Mouse (Mus musculus) liver, postnatal 0 days (tissue): ENCODE measurements around the gene Skil. TPM values are rescaled to one million over a fixed set of nuclear protein-coding genes. Genes with fewer than 3 reads are reported as not detected.

Experiments used
- ATAC-seq: fragments of 200-750 bp; cut with Nextera tagmentation; 2 replicates; pipeline ENCODE4 v1.8.0; 2017; ENCODE audit warnings: mild to moderate bottlenecking, moderate library complexity
- DNase-seq: peaks from one replicate; pipeline ENCODE4 v3.0.0-alpha.2; 2016
- H3K27ac ChIP-seq: fragments of 300-500 bp; sonication (generic); 2 replicates; pipeline ENCODE4 v1.5.1; 2014; ENCODE audit warnings: antibody characterized with exemption, moderate library complexity, mild to moderate bottlenecking, low read depth
- H3K27me3 ChIP-seq: fragments of 300-500 bp; sonication (generic); 2 replicates; pipeline ENCODE4 v1.6.1; 2014; ENCODE audit warnings: low read length, control low read depth, mixed read lengths; ENCODE audit not compliant: insufficient read depth
- H3K36me3 ChIP-seq: fragments of 300-500 bp; sonication (generic); replicated peaks from 2 replicates; pipeline ENCODE4 v1.6.1; 2014; ENCODE audit warnings: mild to moderate bottlenecking, control low read depth, low read length, moderate library complexity, mixed read lengths; ENCODE audit not compliant: insufficient read depth
- H3K4me1 ChIP-seq: fragments of 300-500 bp; sonication (generic); 2 replicates; pipeline ENCODE4 v1.6.1; 2014; ENCODE audit warnings: antibody characterized with exemption, mild to moderate bottlenecking, control low read depth; ENCODE audit not compliant: insufficient read depth
- H3K4me2 ChIP-seq: fragments of 300-500 bp; sonication (generic); 2 replicates; pipeline ENCODE4 v1.6.1; 2014; ENCODE audit warnings: low read depth, mild to moderate bottlenecking, low read length, moderate library complexity, mixed read lengths
- H3K4me3 ChIP-seq: fragments of 300-500 bp; sonication (generic); 2 replicates; pipeline ENCODE4 v1.5.1; 2014; ENCODE audit warnings: low read depth, low read length
- H3K9ac ChIP-seq: fragments of 300-500 bp; sonication (generic); replicated peaks from 2 replicates; pipeline ENCODE4 v1.6.1; 2014; ENCODE audit warnings: mild to moderate bottlenecking, moderate library complexity
- H3K9me3 ChIP-seq: fragments of 300-500 bp; sonication (generic); 2 replicates; pipeline ENCODE4 v1.6.1; 2016; ENCODE audit warnings: mild to moderate bottlenecking, control low read depth, low read length, mixed read lengths
- CTCF ChIP-seq: sonication (generic); IDR thresholded peaks from 2 replicates; pipeline ENCODE4 v1.5.1; 2016; ENCODE audit warnings: antibody characterized with exemption, low read depth
- EP300 ChIP-seq: IDR thresholded peaks from 2 replicates; pipeline ENCODE4 v1.6.1; 2016; ENCODE audit warnings: antibody characterized with exemption, low read depth, mild to moderate bottlenecking
- WGBS: fragments of 180-500 bp; shearing (Covaris S2); extraction: QIAGEN DNeasy Blood & Tissue Kit; methylation state at CpG from one replicate; pipeline ENCODE4 v1.1.7; 2014; ENCODE audit not compliant: insufficient replicate concordance; 5-methylcytosine and 5-hydroxymethylcytosine counted together
- polyA plus RNA-seq: library from polyadenylated mRNA; unstranded; fragments of >200 nt; fragmentation: Nextera tagmentation; extraction: Ambion mirVana; gene quantifications from 2 replicates; pipeline ENCODE4 v1.2.1, GENCODE M21; 2015

The Skil gene
- polyA plus RNA-seq, 1 experiment from 2014 or later: 8.2 TPM

- 53% methylated on average over 10 of the region's 10 CpGs for WGBS
- Histone ChIP-seq H3K9me3 (no peaks in the 10 kb centered on the region), H3K4me3 (no peak overlapping the region), H3K36me3 (no peaks in the 10 kb centered on the region), H3K9ac (no peak overlapping the region), H3K27ac (no peak overlapping the region), H3K4me2 (no peak overlapping the region), H3K27me3 (no peaks in the 10 kb centered on the region), H3K4me1 (no peaks in the 10 kb centered on the region)
- DNase-seq: no peak
- no peak for TF ChIP-seq CTCF
- no peak for TF ChIP-seq EP300
- ATAC-seq: no peak
Measured at GRCm38 (mm10) chr3:31160046-31160445, 65.2 kb downstream of the Skil start.

- H3K9ac ChIP-seq: no peak overlapping the region
- no peak overlapping the region for H3K4me2 ChIP-seq
- no peaks in the 10 kb centered on the region for H3K4me1 ChIP-seq
- H3K27ac ChIP-seq: no peak overlapping the region
- no peak for ATAC-seq
- no peaks in the 10 kb centered on the region for H3K36me3 ChIP-seq
- no peak for DNase-seq
- H3K9me3 ChIP-seq: no peaks in the 10 kb centered on the region
- H3K4me3 ChIP-seq: no peak overlapping the region
- no peaks in the 10 kb centered on the region for H3K27me3 ChIP-seq
- TF ChIP-seq EP300: no peak
- no peak for TF ChIP-seq CTCF
- 43% methylated on average over 6 of the region's 6 CpGs for WGBS
Measured at GRCm38 (mm10) chr3:31161336-31161735, 66.5 kb downstream of the Skil start.

GRCm38 (mm10) chr3:31162860-31163259, 68.0 kb downstream of the Skil start:
- Histone ChIP-seq H3K4me2 (no peak overlapping the region), H3K9me3 (no peaks in the 10 kb centered on the region), H3K9ac (no peak overlapping the region), H3K27me3 (no peaks in the 10 kb centered on the region), H3K36me3 (no peaks in the 10 kb centered on the region), H3K4me1 (no peaks in the 10 kb centered on the region), H3K4me3 (no peak overlapping the region), H3K27ac (no peak overlapping the region)
- no peak for DNase-seq
- TF ChIP-seq EP300 (no peak), CTCF (no peak)
- no peak for ATAC-seq
- WGBS: 85% methylated on average over 14 of the region's 14 CpGs

GRCm38 (mm10) chr3:31165803-31166202, 70.9 kb downstream of the Skil start:
- H3K36me3 ChIP-seq: no peaks in the 10 kb centered on the region
- ATAC-seq (no peak), DNase-seq (no peak)
- no peak overlapping the region for H3K4me2 ChIP-seq
- 74% methylated on average over 3 of the region's 3 CpGs for WGBS
- no peak for TF ChIP-seq EP300
- no peak for TF ChIP-seq CTCF
- no peak overlapping the region for H3K27ac ChIP-seq
- H3K27me3 ChIP-seq: no peaks in the 10 kb centered on the region
- H3K4me3 ChIP-seq: no peak overlapping the region
- no peaks in the 10 kb centered on the region for H3K4me1 ChIP-seq
- H3K9me3 ChIP-seq: no peaks in the 10 kb centered on the region
- H3K9ac ChIP-seq: no peak overlapping the region

GRCm38 (mm10) chr3:31166365-31166871, 71.6 kb downstream of the Skil start:
- WGBS: 73% methylated on average over 12 of the region's 12 CpGs
- no peak for TF ChIP-seq CTCF
- no peak for TF ChIP-seq EP300
- ATAC-seq (no peak), DNase-seq (no peak)
- Histone ChIP-seq H3K36me3 (no peaks in the 10 kb centered on the region), H3K4me1 (no peaks in the 10 kb centered on the region), H3K27ac (no peak overlapping the region), H3K4me3 (no peak overlapping the region), H3K4me2 (no peak overlapping the region), H3K9me3 (no peaks in the 10 kb centered on the region), H3K27me3 (no peaks in the 10 kb centered on the region), H3K9ac (no peak overlapping the region)

Other genes starting within 250 kb of the Skil start
- gene Gpr160, start 239.1 kb upstream of the Skil start, polyA plus RNA-seq: 5.4 and 5.9 TPM in 2 replicates
- gene Phc3, start 125.6 kb upstream of the Skil start, polyA plus RNA-seq: 1.4 TPM in 2 replicates
- 3.8 TPM in 2 replicates for gene Prkci, start 99.3 kb upstream of the Skil start, polyA plus RNA-seq
- 0.11 and 0.17 TPM in 2 replicates for gene Cldn11, start 54.9 kb downstream of the Skil start, polyA plus RNA-seq
- gene Slc7a14, start 215.3 kb downstream of the Skil start, polyA plus RNA-seq: 0.05 TPM in 2 replicates